ENCODE assay signal across 9 mouse cellular contexts in the genomic region with DNA sequence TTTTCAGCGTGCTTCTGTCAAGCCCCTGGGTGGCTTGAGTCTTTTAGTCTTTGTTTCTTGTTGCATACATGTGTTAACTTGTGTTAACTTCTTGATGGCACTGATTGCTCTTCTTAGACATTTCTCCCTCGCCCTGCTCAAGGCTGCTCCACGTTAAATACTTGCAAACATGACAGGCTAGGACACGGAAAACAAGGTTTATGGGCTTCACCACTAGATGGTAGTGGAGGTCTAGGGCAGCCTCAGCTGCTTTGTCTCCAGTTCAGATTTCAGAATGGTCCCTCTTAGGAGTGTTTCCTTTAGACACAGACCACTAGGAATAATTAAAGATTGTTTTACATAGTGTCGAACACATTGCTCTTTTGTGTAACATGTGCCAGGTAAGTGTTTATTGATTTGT. TPM values are rescaled to one million over a fixed set of nuclear protein-coding genes. Genes with fewer than 3 reads are reported as not detected.
DNase-seq lines count a peak whose midpoint lies in the region; ATAC-seq lines count a peak whose summit lies in the region.
"Had no signal": no experiment of that assay in that cellular context is flagged by ENCODE, and none has a peak within 500 bp of the region (broad histone marks: within the 10 kb centered on the region; RNA-seq: fewer than 3 reads in every experiment).

No protein-coding gene starts in this region.

- no peaks in the 10 kb centered on the region for H3K27me3 ChIP-seq in kidney, embryonic 14.5 days (ENCODE audit: control insufficient read depth, insufficient read depth, low read length)
- H3K27me3 ChIP-seq in lung, embryonic 16.5 days (ENCODE audit: control insufficient read depth, insufficient read depth, low read depth, low read length) = no peaks in the 10 kb centered on the region

- 34% methylated on average over 5 of the region's 5 CpGs for WGBS in kidney, embryonic 14.5 days
- 16% methylated on average over 5 of the region's 5 CpGs for WGBS in lung, embryonic 16.5 days

- no peak overlapping the region for H3K4me2 ChIP-seq in kidney, embryonic 14.5 days (replicated peaks; ENCODE audit: low read depth, low read length)
- H3K4me2 ChIP-seq in lung, embryonic 16.5 days (ENCODE audit: low read depth, low read length) = no peak overlapping the region

- H3K27ac ChIP-seq in kidney, embryonic 14.5 days (ENCODE audit: low read depth, low read length) = no peak overlapping the region
- H3K27ac ChIP-seq in lung, embryonic 16.5 days (ENCODE audit: low read length) = no peak overlapping the region

- peaks cover 3% of the 10 kb centered on the region; the same call in 1 of the 2 replicates for H3K4me1 ChIP-seq in kidney, embryonic 14.5 days (ENCODE audit: control insufficient read depth, insufficient read depth, low read length)
- H3K4me1 ChIP-seq in lung, embryonic 16.5 days (replicated peaks; ENCODE audit: control insufficient read depth, insufficient read depth, low read length) = peaks cover 6% of the 10 kb centered on the region; the same call in 1 of the 2 replicates

- ATAC-seq in cerebellum, adult (ENCODE audit: insufficient number of reproducible peaks, low FRiP score, low TSS enrichment) = peak; percentile 75
- ATAC-seq in kidney, embryonic 14.5 days (ENCODE audit: low FRiP score, low TSS enrichment) = peak; percentile 46; the same call in 1 of the 2 replicates
- ATAC-seq in lung, embryonic 16.5 days (ENCODE audit: low read depth) = peak; percentile 89

- DNase-seq in testis, postnatal 10 days (ENCODE audit: low spot score) = peak; percentile 48
- no peak for DNase-seq in testis, postnatal 14 days (ENCODE audit: low spot score)
- peak; percentile 60 for DNase-seq in forelimb bud, embryonic 11.5 days (ENCODE audit: low read depth, low spot score)
- DNase-seq in retina, embryonic 14.5 days (ENCODE audit: low spot score) = peak; percentile 75
- no peak for DNase-seq in urinary bladder, postnatal 4 days (ENCODE audit: low spot score in 2 of 2)

- H3K4me3 ChIP-seq in kidney, embryonic 14.5 days (ENCODE audit: low read length) = no peak overlapping the region
- H3K4me3 ChIP-seq in lung, embryonic 16.5 days (ENCODE audit: low read length) = no peak overlapping the region

- no peaks in the 10 kb centered on the region for H3K9me3 ChIP-seq in kidney, embryonic 14.5 days (ENCODE audit: control insufficient read depth, low read length)
- no peaks in the 10 kb centered on the region for H3K9me3 ChIP-seq in lung, embryonic 16.5 days (ENCODE audit: control insufficient read depth, low read length)

- no peaks in the 10 kb centered on the region for H3K36me3 ChIP-seq in kidney, embryonic 14.5 days (ENCODE audit: control insufficient read depth, insufficient read depth, low read length)
- no peaks in the 10 kb centered on the region for H3K36me3 ChIP-seq in lung, embryonic 16.5 days (ENCODE audit: control insufficient read depth, insufficient read depth, low read length)

- no peak overlapping the region for H3K9ac ChIP-seq in kidney, embryonic 14.5 days (ENCODE audit: low read depth, low read length)
- no peak overlapping the region for H3K9ac ChIP-seq in lung, embryonic 16.5 days (ENCODE audit: low read length)

RNA-seq across cellular contexts. Expression of gene Gpr87, which starts 19.7 kb away (rescaled TPM):
- polyA plus RNA-seq in kidney, embryonic 14.5 days (2014; fragmentation: Nextera tagmentation; extraction: Ambion mirVana) = 0.34 TPM in 1 of 2 replicates, not detected in the other
- polyA plus RNA-seq in lung, embryonic 16.5 days (2015; fragmentation: Nextera tagmentation; extraction: Ambion mirVana) = 0.20 TPM in 1 of 2 replicates, not detected in the other
- polyA plus RNA-seq: frontal cortex, adult 2 months had no signal

RNA-seq across cellular contexts. Expression of gene P2ry14, which starts 21.8 kb away (rescaled TPM):
- 1.8 and 2.3 TPM in 2 replicates for polyA plus RNA-seq in kidney, embryonic 14.5 days (2014; fragmentation: Nextera tagmentation; extraction: Ambion mirVana)
- polyA plus RNA-seq in lung, embryonic 16.5 days (2015; fragmentation: Nextera tagmentation; extraction: Ambion mirVana) = 29.7 and 31.3 TPM in 2 replicates

RNA-seq across cellular contexts. Expression of gene P2ry13, which starts 35.4 kb away (rescaled TPM):
- 0.14 and 0.62 TPM in 2 replicates for polyA plus RNA-seq in kidney, embryonic 14.5 days (2014; fragmentation: Nextera tagmentation; extraction: Ambion mirVana)
- polyA plus RNA-seq in lung, embryonic 16.5 days (2015; fragmentation: Nextera tagmentation; extraction: Ambion mirVana) = 1.5 and 1.7 TPM in 2 replicates

Comparison
In these comparisons a context has a peak if more than half of its experiments do, and no peak if none do; other contexts are left out.
1. DNase-seq: peak in testis, postnatal 10 days (single experiment), forelimb bud, embryonic 11.5 days (single experiment) and retina, embryonic 14.5 days (single experiment); none in testis, postnatal 14 days (single experiment) and urinary bladder, postnatal 4 days (0 of 2).
2. Peak in every context shown above with its lines, with median percentiles within 50 percentile points of each other: ATAC-seq.